Mouse (Mus musculus) cerebellum, postnatal 4 days (tissue): ENCODE measurements around the gene Fdx1l.

ENCODE experiments used
- DNase-seq, 2 experiments: peaks; one replicate each; pipeline ENCODE4 v3.0.0; 2022; ENCODE audit warnings: low spot score in 2 of 2, mixed read lengths in 1 of 2

Gene Fdx1l

GRCm38 (mm10) chr9:21028560-21029110 is 44.8 kb downstream of the Fdx1l start:
- no peak for DNase-seq

GRCm38 (mm10) chr9:21027774-21028290 is 45.6 kb downstream of the Fdx1l start:
- DNase-seq, result no peak

GRCm38 (mm10) chr9:21026849-21027248 is 46.6 kb downstream of the Fdx1l start:
- DNase-seq, result no peak

- no peak for DNase-seq
Measured at GRCm38 (mm10) chr9:21025258-21025810, 48.1 kb downstream of the Fdx1l start.

- DNase-seq, result no peak
Measured at GRCm38 (mm10) chr9:21022726-21023125, 50.7 kb downstream of the Fdx1l start.

- DNase-seq, result no peak
Measured at GRCm38 (mm10) chr9:21022288-21022687, 51.1 kb downstream of the Fdx1l start.

GRCm38 (mm10) chr9:21021363-21021762 is 52.1 kb downstream of the Fdx1l start:
- DNase-seq, result no peak

- no peak for DNase-seq
Measured at GRCm38 (mm10) chr9:21018600-21018999, 54.8 kb downstream of the Fdx1l start.
